Mouse (Mus musculus) urinary bladder, postnatal 25 days (tissue): ENCODE data around the gene Gss.
A peak's percentile ranks its signal among the peaks of the same experiment; 100 is the strongest.
"Not testable (repeated sequence)": the region's sequence is repeated elsewhere in the genome, so short reads cannot be mapped to it uniquely, and the experiment has no call there.

Source experiments
- DNase-seq: peaks from one replicate; pipeline ENCODE4 v3.0.0; 2022; ENCODE audit warnings: low spot score

The Gss gene

GRCm38 (mm10) chr2:155616971-155617370 lies 24.4 kb upstream of the Gss start:
- no peak for DNase-seq

GRCm38 (mm10) chr2:155613953-155614352 lies 21.3 kb upstream of the Gss start:
- DNase-seq: no peak

- DNase-seq: peak; percentile 57
These were observed 20.7 kb upstream of the Gss start for GRCm38 (mm10) chr2:155613326-155613755.

GRCm38 (mm10) chr2:155611834-155612550 lies 19.4 kb upstream of the Gss start:
- DNase-seq: no peak

- DNase-seq: no peak
These were observed 18.4 kb upstream of the Gss start, which contains the start of gene Myh7b for GRCm38 (mm10) chr2:155610978-155611377. Myh7b (plus strand) TSS chr2:155611212.

GRCm38 (mm10) chr2:155606360-155606759 lies 13.8 kb upstream of the Gss start:
- no peak for DNase-seq

- DNase-seq: not testable (repeated sequence)
These were observed 12.6 kb upstream of the Gss start for GRCm38 (mm10) chr2:155605236-155605589.

- DNase-seq: no peak
These were observed 12.1 kb upstream of the Gss start for GRCm38 (mm10) chr2:155604560-155605235.

- DNase-seq: no peak
These were observed 11.1 kb upstream of the Gss start for GRCm38 (mm10) chr2:155603707-155604106.

- no peak for DNase-seq
These were observed 2.9 kb upstream of the Gss start for GRCm38 (mm10) chr2:155595516-155595915.

GRCm38 (mm10) chr2:155592854-155593283 lies 259 bp upstream of the Gss start:
- DNase-seq: no peak

- DNase-seq: no peak
These were observed 934 bp downstream of the Gss start for GRCm38 (mm10) chr2:155591676-155592075.

GRCm38 (mm10) chr2:155590876-155591275 lies 1.7 kb downstream of the Gss start:
- DNase-seq: no peak

GRCm38 (mm10) chr2:155589521-155589920 lies 3.1 kb downstream of the Gss start:
- no peak for DNase-seq

- DNase-seq: no peak
These were observed 4.5 kb downstream of the Gss start for GRCm38 (mm10) chr2:155588136-155588535.

GRCm38 (mm10) chr2:155585486-155585885 lies 7.1 kb downstream of the Gss start:
- no peak for DNase-seq

- DNase-seq: no peak
These were observed 7.5 kb downstream of the Gss start for GRCm38 (mm10) chr2:155585082-155585481.

GRCm38 (mm10) chr2:155583927-155584530 lies 8.6 kb downstream of the Gss start:
- peak; percentile 35 for DNase-seq

- DNase-seq: no peak
These were observed 9.6 kb downstream of the Gss start for GRCm38 (mm10) chr2:155582996-155583395.

- DNase-seq: no peak
These were observed 10.1 kb downstream of the Gss start for GRCm38 (mm10) chr2:155582384-155582995.

GRCm38 (mm10) chr2:155580331-155580730 lies 12.3 kb downstream of the Gss start:
- no peak for DNase-seq

- DNase-seq: no peak
These were observed 16.0 kb downstream of the Gss start for GRCm38 (mm10) chr2:155576656-155577055.

- no peak for DNase-seq
These were observed 17.9 kb downstream of the Gss start for GRCm38 (mm10) chr2:155574700-155575099.
